Mouse (Mus musculus): ENCODE results near the gene Cebpg. TPM values are rescaled to one million over a fixed set of nuclear protein-coding genes. Genes with fewer than 3 reads are reported as not detected.

Gene Cebpg
- polyA plus RNA-seq, 1 experiment from 2014 or later: 30.0 TPM

GRCm38 (mm10) chr7:35055619-35056435 lies 546 bp downstream of the Cebpg start:
- peak; percentile 93 for ATAC-seq
- H3K4me2 ChIP-seq (ENCODE audit: low read length): peak overlapping the region; percentile 78
- H3K4me3 ChIP-seq (ENCODE audit: low read length): peak overlapping the region; percentile 94
- peaks cover 17% of the 10 kb centered on the region for H3K4me1 ChIP-seq (ENCODE audit: control insufficient read depth, insufficient read depth, low read depth, low read length)
- peak overlapping the region; percentile 92 for H3K27ac ChIP-seq (ENCODE audit: low read depth, low read length)
- no peaks in the 10 kb centered on the region for H3K27me3 ChIP-seq (replicated peaks; ENCODE audit: control insufficient read depth, insufficient read depth, low read length)
- H3K9me3 ChIP-seq (ENCODE audit: control insufficient read depth, low read length): 0 out of 2 replicates have a peak, but pooled peaks cover 2% of the 10 kb centered on the region
- under 1% methylated on average over 49 of the region's 77 CpGs for WGBS
- H3K9ac ChIP-seq (ENCODE audit: low read depth, low read length): peak overlapping the region; percentile 97
- H3K36me3 ChIP-seq (ENCODE audit: control insufficient read depth, insufficient read depth, low read length): no peaks in the 10 kb centered on the region

GRCm38 (mm10) chr7:35054977-35055618 lies 1.3 kb downstream of the Cebpg start:
- H3K27ac ChIP-seq (ENCODE audit: low read depth, low read length): no peak overlapping the region; the same call in 1 of the 2 replicates
- 52% methylated on average over 2 of the region's 2 CpGs for WGBS
- H3K4me1 ChIP-seq (ENCODE audit: control insufficient read depth, insufficient read depth, low read depth, low read length): peaks cover 17% of the 10 kb centered on the region
- ATAC-seq: no peak
- peak overlapping the region; percentile 94 for H3K4me3 ChIP-seq (ENCODE audit: low read length)
- H3K4me2 ChIP-seq (ENCODE audit: low read length): peak overlapping the region; percentile 78
- peak overlapping the region; percentile 97 for H3K9ac ChIP-seq (ENCODE audit: low read depth, low read length)
- H3K9me3 ChIP-seq (ENCODE audit: control insufficient read depth, low read length): 0 out of 2 replicates have a peak, but pooled peaks cover 2% of the 10 kb centered on the region
- no peaks in the 10 kb centered on the region for H3K27me3 ChIP-seq (replicated peaks; ENCODE audit: control insufficient read depth, insufficient read depth, low read length)
- no peaks in the 10 kb centered on the region for H3K36me3 ChIP-seq (ENCODE audit: control insufficient read depth, insufficient read depth, low read length)

- Histone ChIP-seq H3K27ac (ENCODE audit: low read depth, low read length) (no peak overlapping the region), H3K27me3 (replicated peaks; ENCODE audit: control insufficient read depth, insufficient read depth, low read length) (no peaks in the 10 kb centered on the region), H3K9ac (ENCODE audit: low read depth, low read length) (no peak overlapping the region), H3K4me3 (ENCODE audit: low read length) (no peak overlapping the region), H3K4me2 (ENCODE audit: low read length) (no peak overlapping the region; the same call in 1 of the 2 replicates), H3K9me3 (ENCODE audit: control insufficient read depth, low read length) (no peaks in the 10 kb centered on the region), H3K4me1 (ENCODE audit: control insufficient read depth, insufficient read depth, low read depth, low read length) (peaks cover 17% of the 10 kb centered on the region), H3K36me3 (ENCODE audit: control insufficient read depth, insufficient read depth, low read length) (no peaks in the 10 kb centered on the region)
- ATAC-seq: no peak
- 65% methylated on average over 1 of the region's 1 CpGs for WGBS
These were observed 2.1 kb downstream of the Cebpg start for GRCm38 (mm10) chr7:35054286-35054685.

- Histone ChIP-seq H3K27me3 (replicated peaks; ENCODE audit: control insufficient read depth, insufficient read depth, low read length) (no peaks in the 10 kb centered on the region), H3K9ac (ENCODE audit: low read depth, low read length) (no peak overlapping the region), H3K27ac (ENCODE audit: low read depth, low read length) (no peak overlapping the region), H3K4me3 (ENCODE audit: low read length) (no peak overlapping the region), H3K4me2 (ENCODE audit: low read length) (no peak overlapping the region), H3K4me1 (ENCODE audit: control insufficient read depth, insufficient read depth, low read depth, low read length) (peaks cover 17% of the 10 kb centered on the region), H3K9me3 (ENCODE audit: control insufficient read depth, low read length) (no peaks in the 10 kb centered on the region), H3K36me3 (ENCODE audit: control insufficient read depth, insufficient read depth, low read length) (no peaks in the 10 kb centered on the region)
- WGBS: 85% methylated on average over 3 of the region's 3 CpGs
- no peak for ATAC-seq
These were observed 3.2 kb downstream of the Cebpg start for GRCm38 (mm10) chr7:35053161-35053560.

GRCm38 (mm10) chr7:35050540-35050939 lies 5.8 kb downstream of the Cebpg start:
- ATAC-seq: no peak
- Histone ChIP-seq H3K9me3 (ENCODE audit: control insufficient read depth, low read length) (no peaks in the 10 kb centered on the region), H3K27me3 (replicated peaks; ENCODE audit: control insufficient read depth, insufficient read depth, low read length) (no peaks in the 10 kb centered on the region), H3K9ac (ENCODE audit: low read depth, low read length) (no peak overlapping the region), H3K4me3 (ENCODE audit: low read length) (no peak overlapping the region), H3K27ac (ENCODE audit: low read depth, low read length) (no peak overlapping the region), H3K36me3 (ENCODE audit: control insufficient read depth, insufficient read depth, low read length) (0 out of 2 replicates have a peak, but pooled peaks cover 5% of the 10 kb centered on the region), H3K4me2 (ENCODE audit: low read length) (no peak overlapping the region), H3K4me1 (ENCODE audit: control insufficient read depth, insufficient read depth, low read depth, low read length) (peaks cover 14% of the 10 kb centered on the region)
- WGBS: 80% methylated on average over 12 of the region's 12 CpGs

- no peak for ATAC-seq
- Histone ChIP-seq H3K27me3 (replicated peaks; ENCODE audit: control insufficient read depth, insufficient read depth, low read length) (no peaks in the 10 kb centered on the region), H3K27ac (ENCODE audit: low read depth, low read length) (no peak overlapping the region), H3K4me1 (ENCODE audit: control insufficient read depth, insufficient read depth, low read depth, low read length) (no peaks in the 10 kb centered on the region; the same call in 1 of the 2 replicates), H3K9ac (ENCODE audit: low read depth, low read length) (no peak overlapping the region), H3K4me3 (ENCODE audit: low read length) (no peak overlapping the region), H3K9me3 (ENCODE audit: control insufficient read depth, low read length) (no peaks in the 10 kb centered on the region), H3K4me2 (ENCODE audit: low read length) (no peak overlapping the region), H3K36me3 (ENCODE audit: control insufficient read depth, insufficient read depth, low read length) (peaks cover 18% of the 10 kb centered on the region)
- 95% methylated on average over 4 of the region's 4 CpGs for WGBS
These were observed 10.3 kb downstream of the Cebpg start for GRCm38 (mm10) chr7:35046091-35046490.

GRCm38 (mm10) chr7:35044719-35045118 lies 11.7 kb downstream of the Cebpg start:
- no peak overlapping the region for H3K9ac ChIP-seq (ENCODE audit: low read depth, low read length)
- no peaks in the 10 kb centered on the region; the same call in 1 of the 2 replicates for H3K4me1 ChIP-seq (ENCODE audit: control insufficient read depth, insufficient read depth, low read depth, low read length)
- no peak for ATAC-seq
- H3K9me3 ChIP-seq (ENCODE audit: control insufficient read depth, low read length): no peaks in the 10 kb centered on the region
- H3K4me2 ChIP-seq (ENCODE audit: low read length): no peak overlapping the region
- no peak overlapping the region for H3K4me3 ChIP-seq (ENCODE audit: low read length)
- 85% methylated on average over 2 of the region's 2 CpGs for WGBS
- peaks cover 18% of the 10 kb centered on the region for H3K36me3 ChIP-seq (ENCODE audit: control insufficient read depth, insufficient read depth, low read length)
- H3K27me3 ChIP-seq (replicated peaks; ENCODE audit: control insufficient read depth, insufficient read depth, low read length): no peaks in the 10 kb centered on the region
- no peak overlapping the region for H3K27ac ChIP-seq (ENCODE audit: low read depth, low read length)

- Histone ChIP-seq H3K9ac (ENCODE audit: low read depth, low read length) (no peak overlapping the region; the same call in 1 of the 2 replicates), H3K27me3 (replicated peaks; ENCODE audit: control insufficient read depth, insufficient read depth, low read length) (no peaks in the 10 kb centered on the region), H3K4me3 (ENCODE audit: low read length) (no peak overlapping the region), H3K9me3 (ENCODE audit: control insufficient read depth, low read length) (no peaks in the 10 kb centered on the region), H3K4me2 (ENCODE audit: low read length) (no peak overlapping the region), H3K36me3 (ENCODE audit: control insufficient read depth, insufficient read depth, low read length) (peaks cover 18% of the 10 kb centered on the region), H3K27ac (ENCODE audit: low read depth, low read length) (no peak overlapping the region; the same call in 1 of the 2 replicates), H3K4me1 (ENCODE audit: control insufficient read depth, insufficient read depth, low read depth, low read length) (no peaks in the 10 kb centered on the region; the same call in 1 of the 2 replicates)
- ATAC-seq: no peak
- WGBS: 90% methylated on average over 10 of the region's 10 CpGs
These were observed 13.0 kb downstream of the Cebpg start for GRCm38 (mm10) chr7:35043266-35043817.

- WGBS: 81% methylated on average over 5 of the region's 5 CpGs
- no peaks in the 10 kb centered on the region for H3K9me3 ChIP-seq (ENCODE audit: control insufficient read depth, low read length)
- peaks cover 18% of the 10 kb centered on the region for H3K36me3 ChIP-seq (ENCODE audit: control insufficient read depth, insufficient read depth, low read length)
- no peaks in the 10 kb centered on the region for H3K27me3 ChIP-seq (replicated peaks; ENCODE audit: control insufficient read depth, insufficient read depth, low read length)
- H3K4me2 ChIP-seq (ENCODE audit: low read length): no peak overlapping the region
- no peak overlapping the region for H3K4me3 ChIP-seq (ENCODE audit: low read length)
- H3K27ac ChIP-seq (ENCODE audit: low read depth, low read length): peak overlapping the region; percentile 54
- ATAC-seq: no peak
- no peaks in the 10 kb centered on the region; the same call in 1 of the 2 replicates for H3K4me1 ChIP-seq (ENCODE audit: control insufficient read depth, insufficient read depth, low read depth, low read length)
- no peak overlapping the region for H3K9ac ChIP-seq (ENCODE audit: low read depth, low read length)
These were observed 13.6 kb downstream of the Cebpg start for GRCm38 (mm10) chr7:35042759-35043217.

Measured in hindbrain, embryonic 16.5 days (tissue).